Mouse (Mus musculus): ENCODE measurements around the gene Acly. TPM values are rescaled to one million over a fixed set of nuclear protein-coding genes. Genes with fewer than 3 reads are reported as not detected.

Acly gene
- polyA plus RNA-seq, 1 experiment: 232 TPM

DNA sequence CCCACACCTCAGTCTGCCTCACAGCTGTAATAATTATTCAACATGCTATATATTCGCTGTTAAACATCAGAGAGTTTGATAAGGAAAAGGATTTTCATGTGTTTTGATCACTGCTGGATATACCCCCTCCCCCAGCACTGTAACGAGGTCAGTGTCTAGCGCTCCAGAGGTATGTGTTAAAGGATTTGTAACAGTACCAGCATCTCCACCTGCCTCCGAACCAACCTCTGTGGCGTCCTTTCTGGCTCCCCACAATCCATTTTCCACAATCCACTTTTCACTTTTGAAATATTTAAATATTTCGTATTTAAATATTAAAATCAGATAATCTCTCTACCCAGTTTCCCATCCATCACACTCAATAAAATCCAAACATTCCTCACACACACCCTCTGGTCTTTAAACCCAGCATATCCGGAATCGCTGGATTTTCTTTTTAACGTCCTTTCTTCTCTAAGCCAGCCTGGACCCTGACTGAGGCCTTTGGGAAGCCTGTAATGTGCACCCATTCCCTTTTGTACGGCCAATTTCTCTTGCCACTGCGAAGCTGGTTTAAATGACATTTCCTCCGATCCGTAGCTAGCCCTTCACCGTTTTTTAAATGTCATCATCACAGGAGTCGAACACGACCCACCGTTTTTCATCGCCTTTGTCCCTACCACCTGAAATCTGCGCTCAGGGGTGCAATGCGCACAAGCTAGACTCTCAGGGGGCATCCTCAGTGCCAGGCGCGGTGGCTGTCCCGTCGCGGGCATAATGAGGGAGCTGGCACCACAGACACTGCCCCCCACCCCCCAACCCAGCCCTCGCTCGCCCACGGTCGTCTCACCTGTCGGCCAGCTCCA, 56.2 kb downstream of the Acly start:
- Histone ChIP-seq H3K27me3 (ENCODE audit: control insufficient read depth, insufficient read depth, low read length, poor library complexity, severe bottlenecking) (no peaks in the 10 kb centered on the region), H3K9ac (ENCODE audit: low read depth, poor library complexity, severe bottlenecking) (peak overlapping the region; percentile 85), H3K4me1 (ENCODE audit: control insufficient read depth, insufficient read depth, low read length) (no peaks in the 10 kb centered on the region), H3K27ac (ENCODE audit: insufficient read depth, low read length) (no peak overlapping the region), H3K4me3 (ENCODE audit: low read depth, low read length) (peak overlapping the region; percentile 92), H3K9me3 (replicated peaks; ENCODE audit: control insufficient read depth, insufficient read depth, low read length, poor library complexity, severe bottlenecking) (no peaks in the 10 kb centered on the region), H3K36me3 (ENCODE audit: control insufficient read depth, insufficient read depth, low read length, poor library complexity, severe bottlenecking) (peaks cover 24% of the 10 kb centered on the region)
- TF ChIP-seq POLR2A (IDR thresholded peaks at IDR 0.05; ENCODE audit: insufficient read depth, low read length): no peak
- no peak for TF ChIP-seq EP300 (IDR thresholded peaks at IDR 0.05; ENCODE audit: insufficient read depth, low read depth, low read length)
- TF ChIP-seq CTCF (IDR thresholded peaks at IDR 0.05; ENCODE audit: low read depth, low read length): no peak

DNA sequence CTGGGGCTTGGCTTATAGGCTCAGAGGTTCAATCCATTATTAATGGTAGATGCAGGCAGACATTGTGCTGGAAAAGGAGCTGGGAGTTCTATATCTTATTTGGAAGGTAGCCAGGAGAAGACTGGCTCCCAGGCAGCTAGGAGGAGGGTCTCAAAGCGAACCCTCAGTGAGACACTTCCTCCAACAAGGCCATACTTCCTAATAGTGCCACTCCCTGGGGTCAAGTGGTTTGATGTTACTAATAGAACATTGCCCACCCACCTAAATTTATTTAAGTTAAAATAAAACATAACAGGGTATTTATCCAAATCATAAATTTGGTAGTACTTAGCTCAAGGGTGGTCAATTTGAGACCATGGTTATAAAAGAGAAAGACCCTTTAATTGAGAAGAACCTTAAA, 62.0 kb downstream of the Acly start:
- no peaks in the 10 kb centered on the region for H3K27me3 ChIP-seq (ENCODE audit: control insufficient read depth, insufficient read depth, low read length, poor library complexity, severe bottlenecking)
- H3K9me3 ChIP-seq (replicated peaks; ENCODE audit: control insufficient read depth, insufficient read depth, low read length, poor library complexity, severe bottlenecking): no peaks in the 10 kb centered on the region
- peaks cover 49% of the 10 kb centered on the region for H3K36me3 ChIP-seq (ENCODE audit: control insufficient read depth, insufficient read depth, low read length, poor library complexity, severe bottlenecking)
- no peak overlapping the region for H3K9ac ChIP-seq (ENCODE audit: low read depth, poor library complexity, severe bottlenecking)
- H3K27ac ChIP-seq (ENCODE audit: insufficient read depth, low read length): no peak overlapping the region
- H3K4me3 ChIP-seq (ENCODE audit: low read depth, low read length): no peak overlapping the region
- H3K4me1 ChIP-seq (ENCODE audit: control insufficient read depth, insufficient read depth, low read length): no peaks in the 10 kb centered on the region
- TF ChIP-seq EP300 (IDR thresholded peaks at IDR 0.05; ENCODE audit: insufficient read depth, low read depth, low read length) (no peak), POLR2A (IDR thresholded peaks at IDR 0.05; ENCODE audit: insufficient read depth, low read length) (no peak), CTCF (IDR thresholded peaks at IDR 0.05; ENCODE audit: low read depth, low read length) (no peak)

DNA sequence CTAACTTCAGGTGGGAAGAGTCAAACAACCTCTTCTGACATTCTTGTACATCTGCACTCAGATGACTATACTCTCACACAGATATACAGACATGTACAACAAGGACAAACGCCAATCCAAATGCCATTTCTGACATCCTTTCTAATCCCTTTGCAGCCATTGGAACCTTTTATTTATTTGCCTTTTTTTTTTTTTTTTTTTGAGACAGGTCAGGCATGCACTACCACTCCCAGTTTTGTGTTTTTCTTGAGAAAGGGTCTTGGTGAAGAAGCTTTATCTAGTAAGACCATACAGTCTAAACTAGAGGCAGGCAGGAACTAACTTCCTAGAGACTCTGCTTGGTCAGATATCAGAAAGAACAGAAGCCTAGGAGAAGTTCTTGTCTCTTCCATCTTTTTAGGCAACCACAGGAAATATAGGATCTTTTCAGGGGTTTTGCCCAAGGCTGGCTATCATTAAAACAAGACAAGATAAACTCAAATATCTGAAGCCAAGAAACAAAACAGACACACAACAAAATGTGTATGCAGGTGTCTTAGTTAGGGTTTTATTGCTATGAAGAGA, 62.5 kb downstream of the Acly start:
- peaks cover 50% of the 10 kb centered on the region for H3K36me3 ChIP-seq (ENCODE audit: control insufficient read depth, insufficient read depth, low read length, poor library complexity, severe bottlenecking)
- H3K9me3 ChIP-seq (replicated peaks; ENCODE audit: control insufficient read depth, insufficient read depth, low read length, poor library complexity, severe bottlenecking): no peaks in the 10 kb centered on the region
- H3K4me1 ChIP-seq (ENCODE audit: control insufficient read depth, insufficient read depth, low read length): no peaks in the 10 kb centered on the region
- TF ChIP-seq EP300 (IDR thresholded peaks at IDR 0.05; ENCODE audit: insufficient read depth, low read depth, low read length) (no peak), CTCF (IDR thresholded peaks at IDR 0.05; ENCODE audit: low read depth, low read length) (no peak), POLR2A (IDR thresholded peaks at IDR 0.05; ENCODE audit: insufficient read depth, low read length) (no peak)
- H3K27me3 ChIP-seq (ENCODE audit: control insufficient read depth, insufficient read depth, low read length, poor library complexity, severe bottlenecking): no peaks in the 10 kb centered on the region
- no peak overlapping the region for H3K4me3 ChIP-seq (ENCODE audit: low read depth, low read length)
- no peak overlapping the region for H3K9ac ChIP-seq (ENCODE audit: low read depth, poor library complexity, severe bottlenecking)
- H3K27ac ChIP-seq (ENCODE audit: insufficient read depth, low read length): no peak overlapping the region

DNA sequence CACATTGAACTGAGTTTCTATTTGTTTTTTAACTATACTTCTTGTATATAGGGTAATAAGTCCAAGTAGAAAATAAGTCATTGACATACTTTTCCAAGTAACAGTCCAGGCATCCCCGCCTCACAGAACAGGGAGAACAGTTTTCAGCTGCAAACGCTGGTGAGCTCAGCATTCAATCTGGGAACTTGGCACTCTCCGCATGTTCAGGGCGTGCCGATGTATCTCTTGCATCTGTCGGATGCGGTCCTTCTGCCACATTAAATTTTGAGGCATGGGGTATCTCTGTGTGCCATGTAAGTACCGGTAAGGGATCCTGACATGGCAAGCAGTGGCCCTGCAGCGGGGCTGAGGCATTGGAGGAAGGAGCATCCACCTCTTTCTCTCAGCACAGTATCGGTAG, 65.1 kb downstream of the Acly start:
- no peak overlapping the region for H3K4me3 ChIP-seq (ENCODE audit: low read depth, low read length)
- no peak overlapping the region for H3K27ac ChIP-seq (ENCODE audit: insufficient read depth, low read length)
- H3K4me1 ChIP-seq (ENCODE audit: control insufficient read depth, insufficient read depth, low read length): no peaks in the 10 kb centered on the region
- no peak for TF ChIP-seq EP300 (IDR thresholded peaks at IDR 0.05; ENCODE audit: insufficient read depth, low read depth, low read length)
- TF ChIP-seq POLR2A (IDR thresholded peaks at IDR 0.05; ENCODE audit: insufficient read depth, low read length): no peak
- no peak for TF ChIP-seq CTCF (IDR thresholded peaks at IDR 0.05; ENCODE audit: low read depth, low read length)
- no peaks in the 10 kb centered on the region for H3K27me3 ChIP-seq (ENCODE audit: control insufficient read depth, insufficient read depth, low read length, poor library complexity, severe bottlenecking)
- H3K36me3 ChIP-seq (ENCODE audit: control insufficient read depth, insufficient read depth, low read length, poor library complexity, severe bottlenecking): peaks cover 49% of the 10 kb centered on the region
- H3K9ac ChIP-seq (ENCODE audit: low read depth, poor library complexity, severe bottlenecking): no peak overlapping the region
- no peaks in the 10 kb centered on the region for H3K9me3 ChIP-seq (replicated peaks; ENCODE audit: control insufficient read depth, insufficient read depth, low read length, poor library complexity, severe bottlenecking)

DNA sequence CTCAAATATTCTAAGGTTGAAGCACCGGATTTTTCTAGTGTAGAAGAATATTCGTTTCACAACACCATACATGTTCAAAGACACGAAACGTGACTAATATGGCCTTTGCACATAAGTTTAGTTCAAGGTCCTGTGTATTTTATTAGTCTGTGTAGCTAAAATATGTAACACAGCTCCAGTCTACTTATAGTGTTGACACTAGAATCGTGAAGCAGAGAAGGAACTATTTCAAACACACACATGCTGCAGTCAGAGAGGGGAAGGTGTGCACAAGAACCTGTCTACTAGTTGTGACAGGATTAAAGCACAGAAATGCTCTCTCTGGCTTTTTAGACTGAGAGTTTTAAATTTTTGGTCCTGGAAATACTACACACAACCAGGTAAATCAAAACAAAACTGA, 70.1 kb downstream of the Acly start:
- Histone ChIP-seq H3K27ac (ENCODE audit: insufficient read depth, low read length) (no peak overlapping the region), H3K4me3 (ENCODE audit: low read depth, low read length) (no peak overlapping the region), H3K9ac (ENCODE audit: low read depth, poor library complexity, severe bottlenecking) (no peak overlapping the region), H3K27me3 (ENCODE audit: control insufficient read depth, insufficient read depth, low read length, poor library complexity, severe bottlenecking) (no peaks in the 10 kb centered on the region), H3K4me1 (ENCODE audit: control insufficient read depth, insufficient read depth, low read length) (no peaks in the 10 kb centered on the region), H3K36me3 (ENCODE audit: control insufficient read depth, insufficient read depth, low read length, poor library complexity, severe bottlenecking) (peaks cover 25% of the 10 kb centered on the region), H3K9me3 (replicated peaks; ENCODE audit: control insufficient read depth, insufficient read depth, low read length, poor library complexity, severe bottlenecking) (no peaks in the 10 kb centered on the region)
- TF ChIP-seq EP300 (IDR thresholded peaks at IDR 0.05; ENCODE audit: insufficient read depth, low read depth, low read length): no peak
- no peak for TF ChIP-seq CTCF (IDR thresholded peaks at IDR 0.05; ENCODE audit: low read depth, low read length)

DNA sequence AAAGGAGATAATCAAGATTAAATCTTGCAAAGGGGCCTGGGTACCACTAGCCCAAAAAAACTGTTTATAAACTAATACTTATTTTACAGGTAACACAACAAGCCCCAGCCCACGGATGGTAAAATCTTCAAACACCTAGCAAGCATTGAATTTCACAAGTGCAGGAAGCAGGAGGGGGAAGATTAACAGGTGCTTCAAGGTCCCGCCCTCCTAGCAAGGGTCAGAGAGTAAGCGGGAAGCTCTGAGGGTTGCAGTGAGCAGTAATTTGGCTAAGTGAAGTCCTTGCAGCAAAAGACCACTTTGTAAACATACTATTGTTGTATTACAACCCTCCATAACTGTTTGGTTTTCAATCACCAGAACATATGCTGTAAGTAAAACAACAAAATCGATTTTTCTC, 70.6 kb downstream of the Acly start:
- TF ChIP-seq EP300 (IDR thresholded peaks at IDR 0.05; ENCODE audit: insufficient read depth, low read depth, low read length) (no peak), CTCF (IDR thresholded peaks at IDR 0.05; ENCODE audit: low read depth, low read length) (no peak), POLR2A (IDR thresholded peaks at IDR 0.05; ENCODE audit: insufficient read depth, low read length) (no peak)
- peaks cover 20% of the 10 kb centered on the region for H3K36me3 ChIP-seq (ENCODE audit: control insufficient read depth, insufficient read depth, low read length, poor library complexity, severe bottlenecking)
- no peaks in the 10 kb centered on the region for H3K27me3 ChIP-seq (ENCODE audit: control insufficient read depth, insufficient read depth, low read length, poor library complexity, severe bottlenecking)

More for the DNA sequence above, 70.6 kb downstream of the Acly start:
- Histone ChIP-seq H3K4me3 (ENCODE audit: low read depth, low read length) (no peak overlapping the region), H3K4me1 (ENCODE audit: control insufficient read depth, insufficient read depth, low read length) (no peaks in the 10 kb centered on the region), H3K9ac (ENCODE audit: low read depth, poor library complexity, severe bottlenecking) (no peak overlapping the region), H3K9me3 (replicated peaks; ENCODE audit: control insufficient read depth, insufficient read depth, low read length, poor library complexity, severe bottlenecking) (no peaks in the 10 kb centered on the region), H3K27ac (ENCODE audit: insufficient read depth, low read length) (no peak overlapping the region)
